In the genomic region with DNA sequence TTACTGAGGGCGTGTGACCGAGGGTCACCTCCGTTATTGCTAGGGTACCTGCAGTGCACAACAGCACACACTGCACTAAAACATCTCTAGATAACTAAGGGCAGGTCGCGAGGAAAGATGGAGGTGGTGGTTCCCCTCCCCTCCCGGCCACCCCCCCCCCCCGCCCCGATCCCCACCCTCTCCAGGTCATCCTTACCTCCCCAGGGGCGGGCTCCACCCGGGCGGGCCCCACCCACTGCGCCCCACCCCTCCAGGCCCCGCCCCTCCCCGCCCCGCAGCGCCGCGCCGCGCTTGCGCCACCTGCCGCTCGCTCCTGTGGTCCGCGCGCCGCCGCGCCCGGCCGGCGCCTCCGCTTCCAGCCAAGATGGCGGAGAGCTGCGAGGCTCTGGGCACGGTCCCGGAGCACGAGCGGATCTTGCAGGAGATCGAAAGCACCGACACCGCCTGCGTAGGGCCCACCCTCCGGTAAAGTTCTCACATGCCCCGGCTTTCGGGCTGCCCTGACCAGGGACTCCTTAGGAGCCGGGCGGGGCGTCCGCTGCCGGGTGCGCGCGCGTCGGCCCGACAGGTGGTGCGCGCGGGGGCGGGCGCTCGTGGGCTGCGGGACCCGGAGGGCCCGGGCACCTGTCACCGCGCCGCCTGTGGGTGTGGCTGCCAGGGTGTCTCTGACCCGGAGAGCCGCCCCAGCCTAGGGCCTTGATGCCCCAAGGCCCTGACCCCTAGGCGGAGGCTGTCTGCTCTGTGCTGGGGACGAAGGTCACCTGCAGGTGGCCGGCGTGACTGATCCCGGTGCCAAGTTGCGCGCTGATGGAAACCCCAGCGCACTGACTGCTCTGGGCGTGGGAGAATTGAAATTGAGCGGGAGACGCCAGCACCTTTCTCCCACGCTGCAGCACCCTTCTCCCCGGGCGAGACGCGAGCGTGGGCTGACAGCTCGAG, we compare ENCODE assay signal across 7 mouse cellular contexts. TPM values are rescaled to one million over a fixed set of nuclear protein-coding genes. Genes with fewer than 3 reads are reported as not detected.
A peak's percentile ranks its signal among the peaks of the same experiment; 100 is the strongest.
DNase-seq lines count a peak whose midpoint lies in the region; ATAC-seq and TF ChIP-seq lines count a peak whose summit lies in the region.

Gene Exoc6 (plus strand): TSS at position 318 of the 939 bp plus-strand sequence.

- peak within 1 kb of the TSS; percentile 84 for H3K4me3 ChIP-seq in intestine, postnatal 0 days (ENCODE audit: low read depth, low read length)
- H3K4me3 ChIP-seq in limb, embryonic 10.5 days: peak within 1 kb of the TSS; percentile 90
- H3K4me3 ChIP-seq in midbrain, embryonic 12.5 days: peak within 1 kb of the TSS; percentile 80

- peak within 1 kb of the TSS; percentile 76 for H3K4me2 ChIP-seq in intestine, postnatal 0 days (replicated peaks; ENCODE audit: low read depth)
- H3K4me2 ChIP-seq in midbrain, embryonic 12.5 days (replicated peaks): peak within 1 kb of the TSS; percentile 80

- no peaks in the 10 kb centered on the region for H3K4me1 ChIP-seq in intestine, postnatal 0 days (replicated peaks; ENCODE audit: control insufficient read depth, insufficient read depth, low read length)
- H3K4me1 ChIP-seq in limb, embryonic 10.5 days: peaks cover 17% of the 10 kb centered on the region
- H3K4me1 ChIP-seq in midbrain, embryonic 12.5 days: 0 out of 2 replicates have a peak, but pooled peaks cover 3% of the 10 kb centered on the region

- ATAC-seq in intestine, postnatal 0 days: peak; percentile 91
- ATAC-seq in midbrain, embryonic 12.5 days (ENCODE audit: low FRiP score, low read depth): peak; percentile 92

- DNase-seq in adrenal gland, adult 8-10 months: peak; percentile 55
- DNase-seq in embryo, embryonic 9.5 days (ENCODE audit: extremely low spot score): peak; percentile 81
- no peak for DNase-seq in gonadal fat pad, adult 2 months (ENCODE audit: low read depth)
- peak; percentile 86 for DNase-seq in limb, embryonic 10.5 days (ENCODE audit: low spot score)
- DNase-seq in skeletal muscle tissue, adult 2 months (ENCODE audit: low read depth, low spot score): peak; percentile 66

- H3K36me3 ChIP-seq in intestine, postnatal 0 days (ENCODE audit: control insufficient read depth, insufficient read depth): no peaks in the 10 kb centered on the region
- H3K36me3 ChIP-seq in limb, embryonic 10.5 days: no peaks in the 10 kb centered on the region
- no peaks in the 10 kb centered on the region for H3K36me3 ChIP-seq in midbrain, embryonic 12.5 days

- H3K9me3 ChIP-seq in intestine, postnatal 0 days (ENCODE audit: control insufficient read depth): no peaks in the 10 kb centered on the region
- H3K9me3 ChIP-seq in limb, embryonic 10.5 days (replicated peaks): no peaks in the 10 kb centered on the region
- H3K9me3 ChIP-seq in midbrain, embryonic 12.5 days: no peaks in the 10 kb centered on the region

- 1% methylated on average over 76 of the region's 89 CpGs for WGBS in intestine, postnatal 0 days
- WGBS in limb, embryonic 10.5 days: 2% methylated on average over 83 of the region's 89 CpGs
- 1% methylated on average over 74 of the region's 89 CpGs for WGBS in midbrain, embryonic 12.5 days

- peak; percentile 51 for TF ChIP-seq CTCF in intestine, postnatal 0 days (IDR thresholded peaks at IDR 0.05; ENCODE audit: low read depth)

- H3K9ac ChIP-seq in intestine, postnatal 0 days (ENCODE audit: low read depth, low read length): peak within 1 kb of the TSS; percentile 87
- H3K9ac ChIP-seq in midbrain, embryonic 12.5 days (replicated peaks): peak within 1 kb of the TSS; percentile 72

- peak within 1 kb of the TSS; percentile 95 for H3K27ac ChIP-seq in intestine, postnatal 0 days (ENCODE audit: low read depth, low read length)
- H3K27ac ChIP-seq in limb, embryonic 10.5 days: peak within 1 kb of the TSS; percentile 88
- 0 out of 2 replicates have a peak within 1 kb of the TSS, but pooled peaks have one; percentile 44 for H3K27ac ChIP-seq in midbrain, embryonic 12.5 days (replicated peaks)

- no peaks in the 10 kb centered on the region for H3K27me3 ChIP-seq in intestine, postnatal 0 days (replicated peaks; ENCODE audit: control insufficient read depth, insufficient read depth, low read length)
- H3K27me3 ChIP-seq in limb, embryonic 10.5 days (ENCODE audit: low read depth, poor library complexity, severe bottlenecking): peaks cover 18% of the 10 kb centered on the region
- H3K27me3 ChIP-seq in midbrain, embryonic 12.5 days: peaks cover 41% of the 10 kb centered on the region

RNA-seq across cellular contexts. Expression of gene Exoc6, which starts in this region (rescaled TPM):
- total RNA-seq in adrenal gland, adult 8-10 months (2022): 10 to 100 TPM; 18.7 to 26.7 (median 22.0) TPM
- polyA plus RNA-seq in gonadal fat pad, adult 2 months (2012; rRNA removed): 10.3 and 11.2 TPM in 2 replicates
- polyA plus RNA-seq in intestine, postnatal 0 days (2015; fragmentation: Nextera tagmentation; extraction: Ambion mirVana): 23.3 and 24.6 TPM in 2 replicates
- 7.2 and 7.3 TPM in 2 replicates for polyA plus RNA-seq in limb, embryonic 10.5 days (2016; fragmentation: Nextera tagmentation; extraction: Ambion mirVana)
- polyA plus RNA-seq in midbrain, embryonic 12.5 days (2016; fragmentation: Nextera tagmentation; extraction: Ambion mirVana): 7.2 and 8.7 TPM in 2 replicates

Comparison
In these comparisons a context has a peak if more than half of its experiments do, and no peak if none do; other contexts are left out.
1. H3K27ac ChIP-seq: peak in every context shown above with its lines; median percentile 95 in intestine, postnatal 0 days; 88 in limb, embryonic 10.5 days; 44 in midbrain, embryonic 12.5 days.